Mouse (Mus musculus): ENCODE measurements at regions not wholly inside any gene's neighbourhood (a gene's known extent, or its start where the extent isn't known, plus 50 kb on each side); places are given as distances from the start of the nearest gene placed in this dataset.

GRCm38 (mm10) chr17:45873200-45873955 lies 139.7 kb upstream of the 1600014C23Rik start:
- peak overlapping the region; percentile 17; the same call in 1 of the 2 replicates for H3K9ac ChIP-seq (ENCODE audit: low read length)
- H3K36me3 ChIP-seq (ENCODE audit: control insufficient read depth, insufficient read depth, low read length), result no peaks in the 10 kb centered on the region
- H3K4me1 ChIP-seq (ENCODE audit: control insufficient read depth, insufficient read depth, low read length), result peaks cover 19% of the 10 kb centered on the region
- WGBS, result 2% methylated on average over 21 of the region's 21 CpGs
- no peak overlapping the region; the same call in 1 of the 2 replicates for H3K4me3 ChIP-seq (ENCODE audit: low read depth, low read length)
- H3K4me2 ChIP-seq (ENCODE audit: low read depth, severe bottlenecking), result peak overlapping the region; percentile 40
- peaks cover 6% of the 10 kb centered on the region; the same call in 1 of the 2 replicates for H3K27me3 ChIP-seq (ENCODE audit: control insufficient read depth, insufficient read depth, low read length)
- peak; percentile 66 for DNase-seq (ENCODE audit: low spot score)
- 0 out of 2 replicates have a peak, but pooled peaks cover 5% of the 10 kb centered on the region for H3K9me3 ChIP-seq (ENCODE audit: control insufficient read depth, low read length)
- H3K27ac ChIP-seq (replicated peaks; ENCODE audit: low read depth, low read length), result no peak overlapping the region
- 0 out of 2 replicates have a peak, but pooled peaks have one; percentile 18 for ATAC-seq (ENCODE audit: insufficient number of reproducible peaks, low FRiP score, low TSS enrichment, low read depth)

- WGBS, result 49% methylated on average over 22 of the region's 22 CpGs
- Histone ChIP-seq H3K36me3 (ENCODE audit: control insufficient read depth, insufficient read depth, low read length) (no peaks in the 10 kb centered on the region), H3K27me3 (ENCODE audit: control insufficient read depth, insufficient read depth, low read length) (peaks cover 6% of the 10 kb centered on the region; the same call in 1 of the 2 replicates), H3K9me3 (ENCODE audit: control insufficient read depth, low read length) (0 out of 2 replicates have a peak, but pooled peaks cover 5% of the 10 kb centered on the region), H3K4me3 (ENCODE audit: low read depth, low read length) (no peak overlapping the region), H3K4me2 (ENCODE audit: low read depth, severe bottlenecking) (no peak overlapping the region), H3K27ac (replicated peaks; ENCODE audit: low read depth, low read length) (no peak overlapping the region; the same call in 1 of the 2 replicates), H3K4me1 (ENCODE audit: control insufficient read depth, insufficient read depth, low read length) (peaks cover 21% of the 10 kb centered on the region), H3K9ac (ENCODE audit: low read length) (no peak overlapping the region)
- DNase-seq (ENCODE audit: low spot score) (no peak), ATAC-seq (ENCODE audit: insufficient number of reproducible peaks, low FRiP score, low TSS enrichment, low read depth) (no peak)
Observed at GRCm38 (mm10) chr17:45871666-45872653, 138.3 kb upstream of the 1600014C23Rik start.

DNA sequence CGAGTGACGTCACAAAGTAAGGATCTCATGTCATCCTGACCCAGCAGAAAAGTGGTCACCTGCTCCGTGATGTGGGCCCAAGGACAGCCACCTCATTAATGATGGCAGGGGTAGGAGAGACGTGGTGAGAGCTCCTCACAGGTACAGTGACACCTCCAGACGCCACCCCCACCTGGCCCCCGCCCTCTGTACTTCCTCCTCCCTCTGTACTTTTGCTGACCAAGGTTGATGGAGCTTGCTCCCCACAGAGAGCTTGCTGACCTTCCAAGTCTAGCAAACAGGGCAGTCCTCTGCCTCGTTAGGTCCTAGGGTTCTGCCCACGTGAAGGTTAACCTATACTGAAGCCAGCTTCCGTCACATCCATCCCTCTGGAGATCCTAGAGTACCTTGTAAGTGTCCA lies 137.4 kb upstream of the 1600014C23Rik start:
- DNase-seq (ENCODE audit: low spot score) (no peak), ATAC-seq (ENCODE audit: insufficient number of reproducible peaks, low FRiP score, low TSS enrichment, low read depth) (no peak)
- Histone ChIP-seq H3K4me3 (ENCODE audit: low read depth, low read length) (no peak overlapping the region), H3K9me3 (ENCODE audit: control insufficient read depth, low read length) (0 out of 2 replicates have a peak, but pooled peaks cover 5% of the 10 kb centered on the region), H3K9ac (ENCODE audit: low read length) (no peak overlapping the region), H3K36me3 (ENCODE audit: control insufficient read depth, insufficient read depth, low read length) (no peaks in the 10 kb centered on the region), H3K27me3 (ENCODE audit: control insufficient read depth, insufficient read depth, low read length) (peaks cover 6% of the 10 kb centered on the region; the same call in 1 of the 2 replicates), H3K4me1 (ENCODE audit: control insufficient read depth, insufficient read depth, low read length) (peaks cover 25% of the 10 kb centered on the region), H3K4me2 (ENCODE audit: low read depth, severe bottlenecking) (no peak overlapping the region), H3K27ac (replicated peaks; ENCODE audit: low read depth, low read length) (no peak overlapping the region)
- WGBS, result 82% methylated on average over 9 of the region's 9 CpGs

DNA sequence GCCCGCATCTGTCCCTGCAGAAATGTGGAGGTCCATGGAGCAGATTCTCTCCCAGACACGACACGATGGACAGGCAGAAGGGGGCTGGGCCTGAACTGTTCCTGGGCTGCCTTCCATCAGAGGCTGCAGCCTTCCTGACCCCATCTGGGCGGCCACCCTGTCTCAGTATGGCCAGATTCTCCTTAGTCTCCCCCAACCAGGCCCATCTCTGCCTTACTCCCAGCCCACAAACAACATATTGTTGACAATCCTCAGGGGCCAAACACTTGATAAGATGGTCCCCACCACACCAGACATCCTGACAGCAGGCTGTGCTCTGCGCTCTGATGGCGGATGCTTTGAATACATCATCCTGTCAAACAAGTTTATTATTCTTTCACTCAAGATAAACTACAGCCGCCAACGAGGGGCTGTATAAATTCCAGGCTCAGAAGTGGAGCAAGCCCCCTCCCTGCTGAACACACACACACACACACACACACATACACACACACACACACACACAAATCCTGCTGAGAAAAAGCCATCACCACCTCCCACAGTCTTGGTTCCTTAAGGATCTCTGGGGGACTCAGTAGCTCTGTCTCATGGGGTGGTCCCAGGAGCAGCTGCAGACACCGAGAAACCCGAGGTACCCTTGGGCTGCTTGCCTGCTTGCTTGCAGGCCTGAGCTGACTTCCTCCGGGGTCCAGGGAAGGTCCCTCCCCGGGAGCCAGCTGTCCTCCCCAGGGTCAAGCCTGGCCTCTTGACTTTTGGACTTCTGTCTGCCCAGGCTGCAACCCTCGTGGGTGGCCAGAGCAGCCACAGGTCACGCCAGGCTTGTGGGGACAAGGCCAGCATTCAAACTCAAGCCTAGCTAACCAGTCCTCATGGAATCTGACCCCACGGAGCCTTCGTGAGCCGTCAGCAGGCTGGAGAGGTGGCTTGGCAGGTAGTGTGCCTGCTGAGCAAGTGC lies 135.6 kb upstream of the 1600014C23Rik start:
- Histone ChIP-seq H3K9me3 (ENCODE audit: control insufficient read depth, low read length) (0 out of 2 replicates have a peak, but pooled peaks cover 5% of the 10 kb centered on the region), H3K4me3 (ENCODE audit: low read depth, low read length) (no peak overlapping the region), H3K27ac (replicated peaks; ENCODE audit: low read depth, low read length) (0 out of 2 replicates have a peak overlapping the region, but pooled peaks have one; percentile 16), H3K4me2 (ENCODE audit: low read depth, severe bottlenecking) (no peak overlapping the region), H3K36me3 (ENCODE audit: control insufficient read depth, insufficient read depth, low read length) (no peaks in the 10 kb centered on the region), H3K4me1 (ENCODE audit: control insufficient read depth, insufficient read depth, low read length) (peaks cover 31% of the 10 kb centered on the region), H3K27me3 (ENCODE audit: control insufficient read depth, insufficient read depth, low read length) (peaks cover 6% of the 10 kb centered on the region; the same call in 1 of the 2 replicates), H3K9ac (ENCODE audit: low read length) (no peak overlapping the region)
- ATAC-seq (ENCODE audit: insufficient number of reproducible peaks, low FRiP score, low TSS enrichment, low read depth) (no peak), DNase-seq (ENCODE audit: low spot score) (no peak)
- 40% methylated on average over 17 of the region's 17 CpGs for WGBS

GRCm38 (mm10) chr17:45868539-45868938 lies 134.9 kb upstream of the 1600014C23Rik start:
- H3K27ac ChIP-seq (replicated peaks; ENCODE audit: low read depth, low read length), result no peak overlapping the region
- H3K9me3 ChIP-seq (ENCODE audit: control insufficient read depth, low read length), result 0 out of 2 replicates have a peak, but pooled peaks cover 5% of the 10 kb centered on the region
- H3K9ac ChIP-seq (ENCODE audit: low read length), result no peak overlapping the region
- 89% methylated on average over 4 of the region's 4 CpGs for WGBS
- peaks cover 37% of the 10 kb centered on the region for H3K4me1 ChIP-seq (ENCODE audit: control insufficient read depth, insufficient read depth, low read length)
- H3K27me3 ChIP-seq (ENCODE audit: control insufficient read depth, insufficient read depth, low read length), result peaks cover 6% of the 10 kb centered on the region; the same call in 1 of the 2 replicates
- no peak overlapping the region for H3K4me2 ChIP-seq (ENCODE audit: low read depth, severe bottlenecking)
- no peaks in the 10 kb centered on the region for H3K36me3 ChIP-seq (ENCODE audit: control insufficient read depth, insufficient read depth, low read length)
- no peak overlapping the region for H3K4me3 ChIP-seq (ENCODE audit: low read depth, low read length)
- DNase-seq (ENCODE audit: low spot score) (no peak), ATAC-seq (ENCODE audit: insufficient number of reproducible peaks, low FRiP score, low TSS enrichment, low read depth) (no peak)

DNA sequence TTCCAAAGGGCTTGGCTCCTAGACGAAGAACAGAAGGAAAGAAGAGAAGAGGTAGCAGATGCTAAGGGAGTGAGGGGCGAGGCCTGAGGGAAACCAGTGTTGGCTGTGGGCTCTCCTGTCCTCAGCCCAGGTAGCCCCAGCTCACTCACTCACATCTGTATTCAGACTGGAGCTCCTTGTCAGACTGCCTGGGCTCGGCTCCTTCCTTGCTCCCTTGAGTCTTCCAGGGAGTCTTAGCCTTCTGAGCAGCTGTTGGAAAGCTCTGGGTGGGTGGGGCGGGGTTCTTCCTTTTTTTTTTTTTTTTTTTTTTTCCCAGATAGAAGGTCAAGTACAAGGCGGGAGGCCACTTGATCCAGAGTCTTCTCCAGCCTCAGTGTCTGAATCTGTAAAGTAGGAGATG lies 134.1 kb upstream of the 1600014C23Rik start:
- H3K27me3 ChIP-seq (ENCODE audit: control insufficient read depth, insufficient read depth, low read length), result no peaks in the 10 kb centered on the region
- ATAC-seq (ENCODE audit: insufficient number of reproducible peaks, low FRiP score, low TSS enrichment, low read depth) (no peak), DNase-seq (ENCODE audit: low spot score) (no peak)
- H3K4me3 ChIP-seq (ENCODE audit: low read depth, low read length), result no peak overlapping the region
- H3K4me2 ChIP-seq (ENCODE audit: low read depth, severe bottlenecking), result no peak overlapping the region
- WGBS, result 79% methylated on average over 5 of the region's 5 CpGs
- peaks cover 35% of the 10 kb centered on the region for H3K4me1 ChIP-seq (ENCODE audit: control insufficient read depth, insufficient read depth, low read length)
- no peaks in the 10 kb centered on the region for H3K36me3 ChIP-seq (ENCODE audit: control insufficient read depth, insufficient read depth, low read length)
- 0 out of 2 replicates have a peak, but pooled peaks cover 5% of the 10 kb centered on the region for H3K9me3 ChIP-seq (ENCODE audit: control insufficient read depth, low read length)
- H3K27ac ChIP-seq (replicated peaks; ENCODE audit: low read depth, low read length), result no peak overlapping the region
- no peak overlapping the region for H3K9ac ChIP-seq (ENCODE audit: low read length)

DNA sequence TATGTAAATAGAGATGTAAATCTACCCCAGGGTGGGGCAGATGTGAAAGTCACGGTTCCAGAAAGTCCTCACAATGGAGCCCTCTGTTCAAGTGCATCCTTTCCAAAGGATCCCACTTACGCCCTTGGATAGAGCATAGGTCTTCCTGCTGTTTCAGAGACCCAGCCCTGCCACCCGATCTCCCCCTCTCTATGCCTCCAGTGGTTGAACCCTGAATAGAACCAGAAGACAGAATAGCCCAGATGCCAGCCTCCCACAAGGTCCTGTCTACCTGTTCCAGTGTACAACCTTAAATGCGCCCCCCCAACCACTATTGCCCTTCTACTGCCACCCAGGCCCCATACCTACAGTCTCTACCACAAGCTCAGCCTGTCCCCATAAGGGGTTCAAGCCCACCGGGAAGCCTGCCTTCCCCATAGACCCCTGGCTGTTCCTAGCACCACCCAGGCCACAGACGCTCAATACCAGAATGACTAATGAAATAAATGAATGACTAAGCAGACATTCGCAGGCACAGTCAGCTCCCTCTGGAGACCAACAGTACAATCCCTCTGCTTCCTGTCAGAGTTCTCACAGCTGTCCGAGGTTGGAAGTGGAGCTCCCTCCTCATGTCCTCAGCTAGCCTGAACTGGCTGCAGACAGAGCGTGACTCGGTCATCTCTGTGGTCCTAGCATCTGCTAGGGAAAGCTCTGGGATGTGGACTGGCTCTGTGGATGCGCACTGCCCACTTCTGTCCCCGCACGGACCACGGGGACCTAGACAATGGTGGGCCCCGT lies 133.4 kb upstream of the 1600014C23Rik start:
- H3K4me1 ChIP-seq (ENCODE audit: control insufficient read depth, insufficient read depth, low read length), result peaks cover 30% of the 10 kb centered on the region
- WGBS, result 78% methylated on average over 15 of the region's 15 CpGs
- ATAC-seq (ENCODE audit: insufficient number of reproducible peaks, low FRiP score, low TSS enrichment, low read depth), result no peak

More for the DNA sequence above, 133.4 kb upstream of the 1600014C23Rik start:
- DNase-seq (ENCODE audit: low spot score), result no peak
- Histone ChIP-seq H3K4me3 (ENCODE audit: low read depth, low read length) (no peak overlapping the region), H3K27ac (replicated peaks; ENCODE audit: low read depth, low read length) (no peak overlapping the region), H3K9me3 (ENCODE audit: control insufficient read depth, low read length) (0 out of 2 replicates have a peak, but pooled peaks cover 5% of the 10 kb centered on the region), H3K4me2 (ENCODE audit: low read depth, severe bottlenecking) (no peak overlapping the region), H3K27me3 (ENCODE audit: control insufficient read depth, insufficient read depth, low read length) (no peaks in the 10 kb centered on the region), H3K9ac (ENCODE audit: low read length) (no peak overlapping the region), H3K36me3 (ENCODE audit: control insufficient read depth, insufficient read depth, low read length) (no peaks in the 10 kb centered on the region)

Measured in limb, embryonic 11.5 days (tissue).